ENCODE assay signal across 23 mouse cellular contexts in the genomic region with DNA sequence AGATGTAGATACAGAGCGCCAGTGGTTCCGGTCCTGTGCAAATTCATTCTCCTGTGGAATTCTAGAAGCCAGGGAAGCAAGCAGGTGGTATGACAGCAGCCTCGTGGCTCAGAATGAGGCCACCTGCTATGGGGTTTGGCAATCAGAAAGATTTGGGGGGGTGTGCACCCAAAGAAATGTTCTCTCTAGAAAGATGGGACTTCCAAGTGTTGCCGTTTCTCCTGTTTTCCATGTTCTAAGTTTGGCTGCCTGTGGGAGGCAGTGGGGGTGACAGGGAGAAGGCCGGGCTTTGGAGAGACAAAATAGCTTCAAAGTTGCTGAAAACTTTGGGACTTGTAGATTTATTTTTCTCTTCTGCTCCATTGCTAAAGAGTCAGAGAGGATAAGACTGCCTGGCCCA.
DNase-seq lines count a peak whose midpoint lies in the region; ATAC-seq and TF ChIP-seq lines count a peak whose summit lies in the region.
"Had no signal": no experiment of that assay in that cellular context is flagged by ENCODE, and none has a peak within 500 bp of the region (broad histone marks: within the 10 kb centered on the region; RNA-seq: fewer than 3 reads in every experiment).

No protein-coding gene starts in this region.

- H3K27ac ChIP-seq in layer of hippocampus, adult 2 months = peak overlapping the region; percentile 70
- H3K27ac ChIP-seq in olfactory bulb, adult 2 months (ENCODE audit: insufficient read depth, low read depth, low read length) = peak overlapping the region; percentile 44; the same call in 1 of the 2 replicates
- H3K27ac ChIP-seq: forebrain, embryonic 13.5 days; heart, adult 2 months; hindbrain, embryonic 13.5 days; kidney, embryonic 15.5 days; midbrain, embryonic 10.5 days; neural tube, embryonic 15.5 days; stomach, postnatal 0 days had no signal

- H3K4me3 ChIP-seq in layer of hippocampus, adult 2 months = no peak overlapping the region
- H3K4me3 ChIP-seq in olfactory bulb, adult 2 months (ENCODE audit: insufficient read depth, low read depth, low read length) = no peak overlapping the region
- H3K4me3 ChIP-seq: forebrain, embryonic 13.5 days; heart, adult 2 months; hindbrain, embryonic 13.5 days; kidney, embryonic 15.5 days; midbrain, embryonic 10.5 days; neural tube, embryonic 15.5 days had no signal

- H3K4me1 ChIP-seq in olfactory bulb, adult 2 months (ENCODE audit: control insufficient read depth, insufficient read depth, low read length) = peaks cover 7% of the 10 kb centered on the region
- H3K4me1 ChIP-seq: hindbrain, embryonic 13.5 days; kidney, embryonic 15.5 days; midbrain, embryonic 10.5 days; neural tube, embryonic 15.5 days had no signal

- TF ChIP-seq POLR2A in olfactory bulb, adult 2 months (IDR thresholded peaks at IDR 0.05; ENCODE audit: insufficient read depth, low read depth, low read length) = no peak

- 62% methylated on average over 5 of the region's 5 CpGs for WGBS in olfactory bulb, adult 2 months

- peak; percentile 77 for ATAC-seq in frontal cortex, adult (ENCODE audit: low TSS enrichment)
- ATAC-seq: activated CD4-positive, CD25-positive, alpha-beta regulatory T cell, adult 4 months; forebrain, embryonic 13.5 days had no signal

- no peak for TF ChIP-seq CTCF in layer of hippocampus, adult 2 months (conservative IDR thresholded peaks at IDR 0.05)
- TF ChIP-seq CTCF in olfactory bulb, adult 2 months (IDR thresholded peaks at IDR 0.05; ENCODE audit: insufficient read depth, low read depth, low read length) = no peak

- DNase-seq in frontal cortex, postnatal 14 days (ENCODE audit: low spot score in 2 of 2) = no peak
- DNase-seq in layer of hippocampus, adult 2 months (ENCODE audit: low spot score in 2 of 2) = peak in 1 of 2 experiments; percentile 70
- DNase-seq in layer of hippocampus, postnatal 10 days (ENCODE audit: low spot score in 2 of 2) = no peak
- DNase-seq in brain, adult 2 months (ENCODE audit: low read depth, low spot score) = peak; percentile 90
- no peak for DNase-seq in neural tube, embryonic 10.5 days (ENCODE audit: extremely low spot score, low spot score)
- DNase-seq in urinary bladder, postnatal 10 days (ENCODE audit: low spot score) = no peak
- DNase-seq: adrenal gland, postnatal 10 days; cerebellum, adult 8-10 months; cerebellum, postnatal 36 days; gastrocnemius, postnatal 36 days; heart, adult 2 months; heart, postnatal 36 days; kidney, adult 11 months; kidney, postnatal 36 days had no signal
